Mouse (Mus musculus) G1E (cell line): ENCODE measurements around the gene Faxc.

Source experiments
- CTCF ChIP-seq: IDR thresholded peaks from 2 replicates; pipeline ENCODE4 v1.5.1; 2012; ENCODE audit warnings: low read depth, low read length, inconsistent platforms, mixed read lengths
- GATA1 ChIP-seq: IDR thresholded peaks from 2 replicates; pipeline ENCODE4 v1.6.1; 2012; ENCODE audit warnings: borderline replicate concordance, low read length, inconsistent platforms, mixed read lengths
- GATA2 ChIP-seq: IDR thresholded peaks from 2 replicates; pipeline ENCODE4 v1.6.1; 2012; ENCODE audit warnings: low read depth, low read length, inconsistent platforms, borderline replicate concordance
- POLR2AphosphoS5 ChIP-seq: IDR thresholded peaks from 2 replicates; pipeline ENCODE4 v1.6.1; 2012; ENCODE audit warnings: low read depth, low read length, inconsistent platforms; ENCODE audit not compliant: insufficient replicate concordance
- TAL1 ChIP-seq: conservative IDR thresholded peaks from 2 replicates; pipeline ENCODE4 v1.6.1; 2012; ENCODE audit warnings: low read depth, low read length, inconsistent platforms, mixed read lengths

GRCm38 (mm10) chr4:21974126-21974525 lies 43.0 kb downstream of the Faxc start:
- TF ChIP-seq GATA2 = no peak
- TF ChIP-seq CTCF = no peak
- no peak for TF ChIP-seq TAL1
- TF ChIP-seq POLR2AphosphoS5 = no peak
- no peak for TF ChIP-seq GATA1
